Mouse (Mus musculus): ENCODE measurements around the gene Ap3b1.

GRCm38 (mm10) chr13:94468551-94468950, 109.8 kb downstream of the Ap3b1 start:
- no peak for TF ChIP-seq CTCF (IDR thresholded peaks at IDR 0.05; ENCODE audit: borderline replicate concordance, extremely low read depth, insufficient read depth, insufficient read length)
- no peak for TF ChIP-seq POLR2A (IDR thresholded peaks at IDR 0.05; ENCODE audit: borderline replicate concordance, extremely low read depth, insufficient read depth, insufficient read length, poor library complexity, severe bottlenecking)
